Mouse (Mus musculus): ENCODE results near the gene Nppb. TPM values are rescaled to one million over a fixed set of nuclear protein-coding genes. Genes with fewer than 3 reads are reported as not detected.

The Nppb gene
- polyA plus RNA-seq, 1 experiment from 2014 or later: 305 TPM

- no peaks in the 10 kb centered on the region for H3K9me3 ChIP-seq (replicated peaks; ENCODE audit: control insufficient read depth, low read length)
- H3K4me2 ChIP-seq: no peak overlapping the region
- no peaks in the 10 kb centered on the region for H3K4me1 ChIP-seq (ENCODE audit: control insufficient read depth, insufficient read depth, low read length)
- H3K4me3 ChIP-seq (ENCODE audit: low read depth, low read length): no peak overlapping the region
- peaks cover 62% of the 10 kb centered on the region for H3K36me3 ChIP-seq (ENCODE audit: control insufficient read depth, insufficient read depth, low read length)
- H3K27ac ChIP-seq (ENCODE audit: low read depth, low read length): no peak overlapping the region
- no peak overlapping the region for H3K9ac ChIP-seq (ENCODE audit: low read depth, low read length)
- no peak for ATAC-seq (replicated peaks; ENCODE audit: insufficient number of reproducible peaks, low FRiP score, low TSS enrichment)
- no peaks in the 10 kb centered on the region for H3K27me3 ChIP-seq (ENCODE audit: control insufficient read depth, insufficient read depth, low read length)
- 76% methylated on average over 10 of the region's 10 CpGs for WGBS (ENCODE audit: insufficient replicate concordance)
These were observed 29.8 kb downstream of the Nppb start for GRCm38 (mm10) chr4:148015418-148015817.

GRCm38 (mm10) chr4:148016981-148017380, 31.4 kb downstream of the Nppb start:
- H3K36me3 ChIP-seq (ENCODE audit: control insufficient read depth, insufficient read depth, low read length): peaks cover 56% of the 10 kb centered on the region
- no peak overlapping the region for H3K9ac ChIP-seq (ENCODE audit: low read depth, low read length)
- H3K9me3 ChIP-seq (replicated peaks; ENCODE audit: control insufficient read depth, low read length): no peaks in the 10 kb centered on the region
- no peak overlapping the region for H3K4me3 ChIP-seq (ENCODE audit: low read depth, low read length)
- H3K27ac ChIP-seq (ENCODE audit: low read depth, low read length): no peak overlapping the region
- no peaks in the 10 kb centered on the region for H3K27me3 ChIP-seq (ENCODE audit: control insufficient read depth, insufficient read depth, low read length)
- no peak for ATAC-seq (replicated peaks; ENCODE audit: insufficient number of reproducible peaks, low FRiP score, low TSS enrichment)
- H3K4me2 ChIP-seq: no peak overlapping the region
- no peaks in the 10 kb centered on the region for H3K4me1 ChIP-seq (ENCODE audit: control insufficient read depth, insufficient read depth, low read length)
- WGBS (ENCODE audit: insufficient replicate concordance): 65% methylated on average over 3 of the region's 3 CpGs

GRCm38 (mm10) chr4:148018410-148018809, 32.8 kb downstream of the Nppb start:
- Histone ChIP-seq H3K4me2 (no peak overlapping the region), H3K4me1 (ENCODE audit: control insufficient read depth, insufficient read depth, low read length) (no peaks in the 10 kb centered on the region), H3K27me3 (ENCODE audit: control insufficient read depth, insufficient read depth, low read length) (no peaks in the 10 kb centered on the region), H3K36me3 (ENCODE audit: control insufficient read depth, insufficient read depth, low read length) (peaks cover 49% of the 10 kb centered on the region), H3K27ac (ENCODE audit: low read depth, low read length) (no peak overlapping the region), H3K9ac (ENCODE audit: low read depth, low read length) (no peak overlapping the region), H3K9me3 (replicated peaks; ENCODE audit: control insufficient read depth, low read length) (no peaks in the 10 kb centered on the region), H3K4me3 (ENCODE audit: low read depth, low read length) (no peak overlapping the region)
- WGBS (ENCODE audit: insufficient replicate concordance): 73% methylated on average over 2 of the region's 2 CpGs
- ATAC-seq (replicated peaks; ENCODE audit: insufficient number of reproducible peaks, low FRiP score, low TSS enrichment): no peak

- no peaks in the 10 kb centered on the region for H3K4me1 ChIP-seq (ENCODE audit: control insufficient read depth, insufficient read depth, low read length)
- H3K9ac ChIP-seq (ENCODE audit: low read depth, low read length): no peak overlapping the region
- no peak overlapping the region for H3K27ac ChIP-seq (ENCODE audit: low read depth, low read length)
- peaks cover 32% of the 10 kb centered on the region for H3K36me3 ChIP-seq (ENCODE audit: control insufficient read depth, insufficient read depth, low read length)
- H3K4me3 ChIP-seq (ENCODE audit: low read depth, low read length): no peak overlapping the region
- H3K4me2 ChIP-seq: no peak overlapping the region
- ATAC-seq (replicated peaks; ENCODE audit: insufficient number of reproducible peaks, low FRiP score, low TSS enrichment): no peak
- H3K27me3 ChIP-seq (ENCODE audit: control insufficient read depth, insufficient read depth, low read length): no peaks in the 10 kb centered on the region
- H3K9me3 ChIP-seq (replicated peaks; ENCODE audit: control insufficient read depth, low read length): no peaks in the 10 kb centered on the region
- 84% methylated on average over 3 of the region's 3 CpGs for WGBS (ENCODE audit: insufficient replicate concordance)
These were observed 38.4 kb downstream of the Nppb start for GRCm38 (mm10) chr4:148024003-148024402.

- peaks cover 10% of the 10 kb centered on the region for H3K36me3 ChIP-seq (ENCODE audit: control insufficient read depth, insufficient read depth, low read length)
These were observed 43.7 kb downstream of the Nppb start for GRCm38 (mm10) chr4:148029297-148029696.

GRCm38 (mm10) chr4:148030506-148030905, 44.9 kb downstream of the Nppb start:
- Histone ChIP-seq H3K27ac (ENCODE audit: low read depth, low read length) (no peak overlapping the region), H3K4me2 (no peak overlapping the region), H3K9me3 (replicated peaks; ENCODE audit: control insufficient read depth, low read length) (no peaks in the 10 kb centered on the region), H3K27me3 (ENCODE audit: control insufficient read depth, insufficient read depth, low read length) (no peaks in the 10 kb centered on the region), H3K4me1 (ENCODE audit: control insufficient read depth, insufficient read depth, low read length) (no peaks in the 10 kb centered on the region), H3K9ac (ENCODE audit: low read depth, low read length) (no peak overlapping the region), H3K4me3 (ENCODE audit: low read depth, low read length) (no peak overlapping the region), H3K36me3 (ENCODE audit: control insufficient read depth, insufficient read depth, low read length) (peaks cover 9% of the 10 kb centered on the region)
- 94% methylated on average over 5 of the region's 5 CpGs for whole genome bisulfite sequencing (ENCODE audit: insufficient replicate concordance)
- ATAC-seq (replicated peaks; ENCODE audit: insufficient number of reproducible peaks, low FRiP score, low TSS enrichment): no peak

More at GRCm38 (mm10) chr4:148029297-148029696, 43.7 kb downstream of the Nppb start:
- ATAC-seq (replicated peaks; ENCODE audit: insufficient number of reproducible peaks, low FRiP score, low TSS enrichment): no peak
- H3K27ac ChIP-seq (ENCODE audit: low read depth, low read length): no peak overlapping the region
- H3K9ac ChIP-seq (ENCODE audit: low read depth, low read length): no peak overlapping the region
- WGBS (ENCODE audit: insufficient replicate concordance): 95% methylated on average over 7 of the region's 7 CpGs
- H3K27me3 ChIP-seq (ENCODE audit: control insufficient read depth, insufficient read depth, low read length): no peaks in the 10 kb centered on the region
- no peak overlapping the region for H3K4me2 ChIP-seq
- H3K4me1 ChIP-seq (ENCODE audit: control insufficient read depth, insufficient read depth, low read length): no peaks in the 10 kb centered on the region
- H3K4me3 ChIP-seq (ENCODE audit: low read depth, low read length): no peak overlapping the region
- no peaks in the 10 kb centered on the region for H3K9me3 ChIP-seq (replicated peaks; ENCODE audit: control insufficient read depth, low read length)

- WGBS (ENCODE audit: insufficient replicate concordance): 82% methylated on average over 7 of the region's 7 CpGs
These were observed 48.3 kb downstream of the Nppb start for GRCm38 (mm10) chr4:148033858-148034410.

GRCm38 (mm10) chr4:148035440-148035839, 49.9 kb downstream of the Nppb start:
- H3K4me1 ChIP-seq (ENCODE audit: control insufficient read depth, insufficient read depth, low read length): peaks cover 14% of the 10 kb centered on the region
- H3K27ac ChIP-seq (ENCODE audit: low read depth, low read length): no peak overlapping the region
- ATAC-seq (replicated peaks; ENCODE audit: insufficient number of reproducible peaks, low FRiP score, low TSS enrichment): no peak
- H3K27me3 ChIP-seq (ENCODE audit: control insufficient read depth, insufficient read depth, low read length): no peaks in the 10 kb centered on the region
- no peak overlapping the region for H3K4me2 ChIP-seq
- H3K9ac ChIP-seq (ENCODE audit: low read depth, low read length): no peak overlapping the region
- no peaks in the 10 kb centered on the region for H3K9me3 ChIP-seq (replicated peaks; ENCODE audit: control insufficient read depth, low read length)
- H3K36me3 ChIP-seq (ENCODE audit: control insufficient read depth, insufficient read depth, low read length): no peaks in the 10 kb centered on the region
- no peak overlapping the region for H3K4me3 ChIP-seq (ENCODE audit: low read depth, low read length)
- WGBS (ENCODE audit: insufficient replicate concordance): 84% methylated on average over 3 of the region's 3 CpGs

More at GRCm38 (mm10) chr4:148033858-148034410, 48.3 kb downstream of the Nppb start:
- no peaks in the 10 kb centered on the region for H3K36me3 ChIP-seq (ENCODE audit: control insufficient read depth, insufficient read depth, low read length)
- H3K4me2 ChIP-seq: no peak overlapping the region
- peaks cover 5% of the 10 kb centered on the region; the same call in 1 of the 2 replicates for H3K4me1 ChIP-seq (ENCODE audit: control insufficient read depth, insufficient read depth, low read length)
- no peaks in the 10 kb centered on the region for H3K9me3 ChIP-seq (replicated peaks; ENCODE audit: control insufficient read depth, low read length)
- H3K27me3 ChIP-seq (ENCODE audit: control insufficient read depth, insufficient read depth, low read length): no peaks in the 10 kb centered on the region
- H3K9ac ChIP-seq (ENCODE audit: low read depth, low read length): no peak overlapping the region
- no peak overlapping the region for H3K27ac ChIP-seq (ENCODE audit: low read depth, low read length)
- H3K4me3 ChIP-seq (ENCODE audit: low read depth, low read length): no peak overlapping the region
- ATAC-seq (replicated peaks; ENCODE audit: insufficient number of reproducible peaks, low FRiP score, low TSS enrichment): no peak

Measured in heart, embryonic 11.5 days (tissue).